Mouse (Mus musculus) cerebellum, adult 2 months (tissue): Measurements from ENCODE around the gene Cfap97d2.

Source experiments
- CTCF ChIP-seq: fragments of 200-500 bp; IDR thresholded peaks from 2 replicates; pipeline ENCODE4 v1.5.1; 2011; ENCODE audit warnings: low read depth, mild to moderate bottlenecking, control low read depth, low read length, moderate library complexity, borderline replicate concordance; ENCODE audit not compliant: insufficient read depth
- POLR2A ChIP-seq: fragments of 200-500 bp; IDR thresholded peaks from 2 replicates; pipeline ENCODE4 v1.6.1; 2011; ENCODE audit warnings: low read length, control low read depth, borderline replicate concordance; ENCODE audit not compliant: insufficient read depth

DNA sequence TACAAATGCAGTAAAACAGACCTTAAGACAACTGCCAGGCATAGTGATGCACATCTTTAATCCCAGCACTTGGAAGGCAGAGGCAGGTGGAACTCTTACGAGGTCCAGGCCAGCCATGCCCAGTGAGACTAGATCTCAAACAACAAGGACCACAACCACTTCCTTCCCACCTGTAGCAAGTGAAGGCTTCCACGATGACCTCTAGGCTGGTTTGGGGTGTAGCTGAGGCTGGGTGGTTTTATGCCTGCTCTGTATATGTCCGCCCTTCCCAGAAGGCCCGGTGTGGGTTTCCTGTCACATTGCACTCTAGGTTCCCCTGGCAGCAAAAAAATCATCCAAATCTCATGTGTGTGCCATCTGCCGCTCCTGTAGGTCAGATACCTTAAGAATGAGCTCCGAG, 1.9 kb upstream of the Cfap97d2 start:
- no peak for TF ChIP-seq CTCF
- TF ChIP-seq POLR2A = no peak
